Mouse (Mus musculus) gastrocnemius, postnatal 14 days (tissue): Measurements from ENCODE around the gene Emsy. TPM values are rescaled to one million over a fixed set of nuclear protein-coding genes. Genes with fewer than 3 reads are reported as not detected.
A peak's percentile ranks its signal among the peaks of the same experiment; 100 is the strongest.

ENCODE experiments used
- DNase-seq: peaks from one replicate; pipeline ENCODE4 v3.0.0; 2021; ENCODE audit warnings: mixed read lengths
- intact Hi-C: fragments of 180-260 bp; cut with DNase I; formaldehyde crosslinking; loops from one replicate; pipeline ENCODE4 v1.15.1; 2025; ENCODE audit warnings: low total_unique reads
- total RNA-seq, 2 experiments: library from RNA; stranded (reverse); gene quantifications; 2 replicates each; pipeline ENCODE4 v1.2.3; 2021

The Emsy gene
- total RNA-seq, 2 experiments from 2014 or later = 19.2 to 19.4 TPM

DNA sequence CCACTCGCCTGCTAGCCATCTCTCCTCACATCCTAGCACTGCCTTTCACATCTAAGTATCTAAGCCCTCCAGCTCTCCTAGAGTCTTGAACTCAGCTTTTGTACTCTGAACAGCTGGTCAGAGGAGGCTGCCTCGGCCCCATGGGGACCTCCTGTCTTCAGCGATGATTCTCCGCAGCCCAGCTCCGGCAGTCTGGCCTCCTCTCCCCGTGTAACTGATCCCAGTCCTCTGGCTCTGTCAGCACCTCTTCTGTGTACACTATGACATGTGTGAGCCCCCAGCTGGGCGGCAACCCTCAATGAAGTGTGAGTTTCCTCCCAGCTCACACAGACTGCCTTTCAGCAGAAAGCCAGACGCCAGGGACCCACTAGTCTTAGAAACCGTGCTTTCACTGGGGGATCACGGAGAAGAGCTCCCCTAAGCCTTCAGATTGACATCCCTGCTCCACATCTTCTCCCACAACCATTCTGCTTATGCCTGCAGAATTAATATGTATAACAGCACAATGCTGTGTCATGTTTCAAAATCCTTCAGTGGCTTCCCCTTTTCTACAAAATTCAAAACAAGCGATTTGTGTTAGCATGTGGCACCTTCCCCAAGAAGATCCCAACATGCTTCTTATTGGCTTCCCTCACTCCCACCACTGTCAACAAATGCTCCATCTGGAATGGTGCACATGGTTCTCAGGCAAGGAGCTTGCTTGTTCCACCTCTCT, 15.8 kb upstream of the Emsy start:
- intact Hi-C loops = no loop called here
- DNase-seq = peak; percentile 72

GRCm38 (mm10) chr7:98671416-98671815, 14.8 kb upstream of the Emsy start:
- no peak for DNase-seq
- intact Hi-C loops = no loop called here

GRCm38 (mm10) chr7:98670831-98671230, 14.2 kb upstream of the Emsy start:
- no peak for DNase-seq

GRCm38 (mm10) chr7:98667956-98668746, 11.6 kb upstream of the Emsy start:
- DNase-seq = no peak
- intact Hi-C loops = no loop called here

More at GRCm38 (mm10) chr7:98670831-98671230, 14.2 kb upstream of the Emsy start:
- intact Hi-C loops = no loop called here

DNA sequence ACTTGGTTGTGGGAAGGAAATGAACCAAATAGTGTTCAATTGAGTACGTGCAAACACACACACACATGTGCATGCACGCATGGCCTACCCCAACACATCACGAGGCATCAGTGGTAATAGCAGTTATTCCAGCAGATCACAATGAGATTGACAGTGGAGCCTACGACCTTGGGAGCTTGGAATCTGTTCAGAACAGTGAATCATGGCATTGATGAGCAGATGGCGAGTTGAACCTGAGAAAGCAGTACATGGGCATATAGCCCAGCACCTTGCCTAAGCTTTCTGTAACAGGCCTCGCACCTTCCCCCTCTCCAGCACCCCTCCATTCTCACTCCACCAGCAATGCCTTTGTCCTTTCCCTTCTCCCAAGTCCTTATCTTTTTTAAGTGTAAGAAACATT, 9.1 kb upstream of the Emsy start:
- intact Hi-C loops = no loop called here
- no peak for DNase-seq

DNA sequence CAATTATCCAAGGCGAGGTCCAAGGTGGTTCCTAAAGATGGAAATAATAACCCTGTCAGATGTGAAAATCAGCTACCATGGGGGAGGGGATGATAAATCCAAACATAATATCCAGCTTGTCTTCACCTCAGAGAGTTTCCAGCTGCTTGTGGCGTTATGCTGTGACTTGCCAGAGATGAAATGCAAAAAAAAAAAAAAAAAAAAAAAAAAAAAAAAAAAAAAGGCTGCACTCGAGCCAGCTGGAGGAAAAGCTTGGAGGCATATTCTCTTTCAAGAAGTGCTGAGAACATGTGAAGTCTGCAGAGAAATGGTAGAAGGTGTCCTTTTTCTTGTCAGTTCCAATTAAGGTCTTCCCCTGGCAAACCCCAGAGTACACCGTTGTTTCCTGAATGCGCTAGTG, 8.6 kb upstream of the Emsy start:
- no peak for DNase-seq
- intact Hi-C loops = no loop called here

DNA sequence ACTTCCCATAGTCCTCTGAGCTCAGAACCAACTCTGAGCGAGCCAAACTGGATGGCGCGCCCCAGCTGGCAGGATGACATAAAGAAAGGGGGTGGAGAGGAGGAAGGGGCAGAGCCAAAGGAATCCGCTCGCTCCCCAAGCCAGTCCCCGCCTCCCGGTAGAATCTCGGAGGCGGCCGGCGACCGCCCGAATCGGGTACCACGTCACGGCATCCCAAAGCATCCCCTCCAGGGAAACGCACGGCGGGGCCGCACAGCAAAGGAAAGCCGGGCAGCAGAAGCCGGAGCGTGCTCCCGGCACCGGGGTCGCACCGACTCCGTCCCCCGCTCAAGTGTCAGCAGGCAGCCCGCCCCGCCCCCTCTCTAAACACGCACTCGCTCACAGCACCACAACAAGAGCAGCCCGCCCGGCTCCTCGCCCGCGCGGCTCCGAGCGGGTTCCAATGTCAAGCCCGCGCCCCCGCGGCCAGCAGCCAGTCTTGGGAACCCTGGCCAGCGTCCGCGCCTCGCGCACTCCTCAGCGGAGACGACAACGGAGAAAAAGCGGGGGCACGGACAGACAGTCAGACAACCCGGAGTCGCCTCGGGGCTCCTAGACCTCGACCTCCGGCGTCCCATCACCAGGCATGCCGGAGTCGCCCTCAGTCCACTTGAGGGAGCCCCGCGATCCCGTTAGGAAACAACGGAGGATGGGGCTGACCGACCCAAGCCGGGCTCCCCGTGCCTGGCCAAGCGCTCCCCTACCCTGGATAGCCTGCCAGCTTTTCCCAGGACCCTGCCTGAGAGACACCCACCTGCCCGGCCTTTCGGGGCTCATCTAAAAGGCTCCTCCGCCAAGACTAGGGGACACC, 677 bp downstream of the Emsy start:
- DNase-seq = peak; percentile 85
- intact Hi-C loops = no loop called here

DNA sequence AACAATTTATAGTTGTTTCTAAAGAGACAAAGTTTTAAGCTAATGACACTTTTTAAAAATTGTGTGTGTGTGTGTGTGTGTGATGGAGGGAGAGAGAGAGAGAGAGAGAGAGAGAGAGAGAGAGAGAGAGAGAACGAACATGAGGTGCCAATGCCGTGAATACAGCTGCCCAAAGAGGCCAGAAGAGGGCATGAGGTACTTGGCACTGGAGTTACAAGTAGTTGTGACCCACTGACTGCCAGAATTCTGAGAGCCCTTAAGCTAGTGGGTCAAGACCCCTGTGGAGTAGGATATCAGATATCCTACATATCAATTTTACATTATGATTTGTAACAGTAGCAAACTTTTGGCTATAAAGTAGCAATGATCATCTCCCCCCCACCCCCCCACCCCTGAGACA, 4.9 kb downstream of the Emsy start:
- intact Hi-C loops = no loop called here
- no peak for DNase-seq

DNA sequence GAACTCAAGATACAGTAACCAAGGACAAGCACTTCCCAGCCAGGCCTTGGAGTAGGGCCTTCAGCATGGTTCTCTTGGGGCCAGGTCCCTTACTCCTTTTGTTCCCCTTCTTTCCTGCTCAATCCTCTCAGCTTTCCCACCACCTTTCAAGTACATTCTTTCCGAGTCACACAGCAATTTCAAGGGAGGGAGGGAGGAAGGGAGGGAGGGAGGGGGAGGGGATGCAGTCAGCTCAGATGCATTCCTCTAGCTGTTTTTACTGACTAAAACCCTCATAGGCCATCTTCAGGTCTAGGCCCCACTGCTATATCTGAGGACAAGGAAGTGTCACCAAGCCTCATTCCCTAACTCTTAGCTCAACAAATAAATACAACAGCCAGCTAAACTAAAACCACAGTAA, 12.3 kb downstream of the Emsy start:
- no peak for DNase-seq
- intact Hi-C loops = no loop called here

GRCm38 (mm10) chr7:98636607-98637006, 20.0 kb downstream of the Emsy start:
- intact Hi-C loops = no loop called here
- DNase-seq = no peak

DNA sequence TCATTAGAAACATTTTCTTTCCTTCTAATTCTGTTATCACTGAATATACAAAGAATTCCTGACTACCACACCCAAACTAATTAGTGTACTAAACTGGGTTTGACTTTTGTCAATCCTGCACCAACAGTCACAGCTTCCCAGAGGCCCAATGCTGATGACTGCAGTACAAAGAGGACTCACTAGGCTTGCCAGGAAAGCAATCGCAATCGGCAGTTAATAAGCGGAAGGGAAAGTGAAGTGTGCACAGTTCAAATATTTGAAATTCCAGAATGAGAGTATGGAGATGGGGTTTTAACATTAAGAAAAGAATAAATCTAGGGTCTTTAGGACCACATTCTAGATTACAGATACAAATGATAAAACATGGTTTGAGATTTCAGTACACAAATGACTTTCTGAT, 23.6 kb downstream of the Emsy start:
- intact Hi-C loops = no loop called here
- DNase-seq = no peak

DNA sequence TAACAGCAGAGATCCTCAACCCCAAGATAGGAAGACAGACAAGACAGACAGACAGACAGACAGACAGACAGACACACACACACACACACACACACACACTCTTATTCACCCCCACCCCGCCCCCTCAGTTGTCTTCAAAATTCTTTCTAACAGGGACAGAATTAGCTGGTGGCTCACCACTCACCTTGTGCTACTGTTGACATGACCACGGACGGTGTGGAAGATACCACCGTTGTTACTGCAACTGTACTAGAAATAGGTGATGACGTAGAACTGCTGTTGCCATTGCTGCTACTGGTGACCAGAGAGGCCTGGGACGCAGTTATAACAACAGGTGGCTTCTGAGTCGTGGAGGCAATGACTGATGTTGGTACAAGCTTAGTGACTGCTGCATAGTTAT, 26.6 kb downstream of the Emsy start:
- intact Hi-C loops = no loop called here
- no peak for DNase-seq

GRCm38 (mm10) chr7:98617739-98618138, 38.8 kb downstream of the Emsy start:
- intact Hi-C loops = no loop called here
- DNase-seq = no peak

DNA sequence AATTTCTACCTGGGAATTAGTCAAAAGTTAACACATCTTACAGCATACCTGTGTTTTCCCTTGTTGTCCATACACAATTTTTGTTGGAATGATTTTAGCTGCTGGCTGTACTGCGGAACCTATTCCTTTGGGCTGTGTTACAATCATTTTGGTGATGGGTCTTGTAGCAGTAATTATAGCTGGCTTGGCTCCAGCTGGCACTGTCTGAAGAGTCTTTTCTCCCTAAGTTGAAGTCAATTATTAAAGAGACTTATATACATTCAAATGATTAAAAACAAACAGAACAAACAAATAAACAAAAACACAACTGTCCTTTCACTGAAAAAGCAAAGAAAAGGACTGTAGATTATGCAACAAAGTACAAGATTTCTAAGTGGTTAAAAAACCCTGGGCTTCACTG, 43.6 kb downstream of the Emsy start:
- intact Hi-C loops = no loop called here
- DNase-seq = no peak

GRCm38 (mm10) chr7:98608520-98608919, 48.1 kb downstream of the Emsy start:
- intact Hi-C loops = loop anchor here (5.0 kb wide), 1 partner anchor 126 kb away; no protein-coding TSS in a partner anchor

DNA sequence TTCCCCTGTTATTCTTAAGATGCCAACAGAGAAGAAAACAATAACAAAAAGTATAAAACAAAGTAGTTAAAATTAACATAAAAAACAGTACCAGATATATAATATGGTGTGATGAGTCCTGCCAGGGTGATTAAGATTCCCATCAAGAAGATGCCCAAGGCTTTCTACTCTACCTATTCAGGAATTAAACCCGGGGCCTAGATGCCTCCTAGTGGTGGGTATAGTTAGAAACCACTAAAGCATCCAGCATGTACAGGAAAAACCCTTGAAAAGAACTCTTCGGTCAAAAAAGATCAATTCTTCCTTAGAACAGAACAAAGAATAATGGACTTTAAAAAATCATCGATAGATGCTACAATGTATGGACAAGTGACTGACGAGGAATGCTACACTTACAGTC, 49.4 kb downstream of the Emsy start:
- intact Hi-C loops = loop anchor here (5.0 kb wide), 1 partner anchor 125 kb away; no protein-coding TSS in a partner anchor

More at GRCm38 (mm10) chr7:98608520-98608919, 48.1 kb downstream of the Emsy start:
- no peak for DNase-seq

DNA sequence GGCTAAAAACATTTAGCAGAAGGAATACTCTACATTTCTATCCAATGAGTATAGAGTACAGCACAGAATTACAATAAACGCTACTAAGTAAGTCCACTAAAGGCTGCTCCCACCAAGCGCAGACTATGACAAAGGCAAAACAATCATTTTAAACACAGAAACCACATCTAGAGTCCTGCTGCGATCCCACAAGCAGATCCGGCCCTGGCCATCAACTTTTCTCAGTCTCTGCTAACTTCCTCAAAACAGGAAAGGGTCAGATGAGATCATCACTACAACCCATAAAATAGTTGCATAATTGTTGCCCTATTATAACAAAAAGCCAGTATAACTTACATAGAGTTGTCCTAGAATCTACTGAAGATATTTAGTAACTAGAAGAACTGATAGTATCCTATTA, 54.9 kb downstream of the Emsy start:
- no peak for DNase-seq
- intact Hi-C loops = no loop called here

More for the DNA sequence above, 49.4 kb downstream of the Emsy start:
- no peak for DNase-seq

- no peak for DNase-seq
- intact Hi-C loops = no loop called here
These were observed 59.2 kb downstream of the Emsy start for GRCm38 (mm10) chr7:98597402-98597801.

DNA sequence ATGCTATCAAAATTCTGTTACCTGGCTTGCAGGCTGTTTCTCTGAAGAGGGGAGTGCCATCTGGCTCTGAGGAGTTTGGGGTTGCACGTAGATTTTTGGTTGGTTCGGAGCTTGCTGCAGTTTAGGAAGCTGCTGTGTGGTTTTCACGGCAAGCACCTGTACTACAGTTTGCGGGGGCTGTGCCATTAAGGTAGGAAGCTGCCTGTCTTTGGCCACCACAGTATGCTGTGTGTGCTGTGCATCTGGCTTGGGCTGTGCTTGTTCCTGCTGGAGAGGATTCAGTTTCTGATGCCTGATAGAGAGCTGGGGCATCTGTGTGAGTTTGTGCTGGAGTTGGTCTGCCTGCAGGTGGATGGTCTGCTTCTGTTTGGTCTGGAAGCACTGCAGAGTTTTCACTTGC, 61.9 kb downstream of the Emsy start:
- intact Hi-C loops = loop anchor here (5.0 kb wide), 1 partner anchor 112 kb away; no protein-coding TSS in a partner anchor

DNA sequence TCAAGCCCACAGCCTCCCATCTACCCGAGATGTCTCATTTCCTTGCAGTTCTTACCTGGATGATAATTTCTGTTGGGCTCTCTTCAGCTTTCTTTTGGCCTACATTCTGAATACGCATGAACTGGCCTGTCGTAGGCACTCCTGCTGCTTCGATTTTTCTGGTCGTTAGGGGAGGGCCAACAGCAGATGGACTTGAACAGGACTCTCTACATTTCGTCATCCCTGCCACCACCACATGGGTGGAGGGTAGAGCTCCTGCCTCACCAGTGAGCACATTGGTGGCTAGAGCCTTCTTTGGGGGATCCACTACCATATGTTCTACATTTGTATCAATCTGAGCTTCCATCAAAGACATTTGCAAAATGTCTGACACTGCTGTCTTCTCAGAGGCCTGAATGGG, 63.3 kb downstream of the Emsy start:
- DNase-seq = no peak
- intact Hi-C loops = loop anchor here (5.0 kb wide), 1 partner anchor 111 kb away; no protein-coding TSS in a partner anchor

More for the DNA sequence above, 61.9 kb downstream of the Emsy start:
- no peak for DNase-seq
